Mouse (Mus musculus) megakaryocyte, embryonic 14.5 days (primary cell): Measurements from ENCODE around the gene Ddost.

Source experiments
- FLI1 ChIP-seq: IDR thresholded peaks from 2 replicates; pipeline ENCODE4 v1.6.1; 2012; ENCODE audit warnings: low read length, inconsistent platforms, mixed read lengths
- GATA1 ChIP-seq: IDR thresholded peaks from 3 replicates; pipeline ENCODE4 v1.6.1; 2012; ENCODE audit warnings: mixed read lengths, low read length, inconsistent platforms, borderline replicate concordance

- TF ChIP-seq GATA1 (no peak), FLI1 (no peak)
Measured at GRCm38 (mm10) chr4:138335648-138336047, 31.1 kb downstream of the Ddost start.
